Mouse (Mus musculus): ENCODE measurements around the gene Nfatc2. TPM values are rescaled to one million over a fixed set of nuclear protein-coding genes. Genes with fewer than 3 reads are reported as not detected.

The Nfatc2 gene
- polyA plus RNA-seq, 1 experiment from 2014 or later = 2.0 TPM

- no peaks in the 10 kb centered on the region for H3K36me3 ChIP-seq
- no peak overlapping the region for H3K4me3 ChIP-seq
- no peak for DNase-seq (ENCODE audit: low spot score)
- H3K4me1 ChIP-seq = peaks cover 4% of the 10 kb centered on the region; the same call in 1 of the 2 replicates
- peaks cover 78% of the 10 kb centered on the region for H3K27me3 ChIP-seq (ENCODE audit: insufficient read depth, poor library complexity, severe bottlenecking)
- WGBS = 81% methylated on average over 4 of the region's 4 CpGs
- H3K9me3 ChIP-seq = peaks cover 6% of the 10 kb centered on the region
- H3K27ac ChIP-seq = no peak overlapping the region
Measured at GRCm38 (mm10) chr2:168625091-168625490, 23.6 kb upstream of the Nfatc2 start.

GRCm38 (mm10) chr2:168621111-168621802 is 19.8 kb upstream of the Nfatc2 start:
- Histone ChIP-seq H3K27ac (no peak overlapping the region; the same call in 1 of the 2 replicates), H3K27me3 (ENCODE audit: insufficient read depth, poor library complexity, severe bottlenecking) (peaks cover 78% of the 10 kb centered on the region), H3K4me1 (peaks cover 10% of the 10 kb centered on the region; the same call in 1 of the 2 replicates), H3K4me3 (no peak overlapping the region), H3K36me3 (no peaks in the 10 kb centered on the region), H3K9me3 (peaks cover 6% of the 10 kb centered on the region)
- no peak for DNase-seq (ENCODE audit: low spot score)
- WGBS = 72% methylated on average over 11 of the region's 11 CpGs

- H3K4me1 ChIP-seq = peaks cover 20% of the 10 kb centered on the region; the same call in 1 of the 2 replicates
- no peak overlapping the region for H3K4me3 ChIP-seq
- no peaks in the 10 kb centered on the region for H3K36me3 ChIP-seq
- H3K9me3 ChIP-seq = no peaks in the 10 kb centered on the region
- H3K27ac ChIP-seq = no peak overlapping the region
- peaks cover 60% of the 10 kb centered on the region for H3K27me3 ChIP-seq (ENCODE audit: insufficient read depth, poor library complexity, severe bottlenecking)
- 79% methylated on average over 15 of the region's 15 CpGs for WGBS
- no peak for DNase-seq (ENCODE audit: low spot score)
Measured at GRCm38 (mm10) chr2:168618205-168618717, 16.8 kb upstream of the Nfatc2 start.

GRCm38 (mm10) chr2:168615160-168615559 is 13.7 kb upstream of the Nfatc2 start:
- peaks cover 34% of the 10 kb centered on the region for H3K27me3 ChIP-seq (ENCODE audit: insufficient read depth, poor library complexity, severe bottlenecking)
- DNase-seq (ENCODE audit: low spot score) = no peak
- H3K4me3 ChIP-seq = no peak overlapping the region
- H3K9me3 ChIP-seq = no peaks in the 10 kb centered on the region
- 82% methylated on average over 3 of the region's 3 CpGs for WGBS
- peak overlapping the region; percentile 56; the same call in 1 of the 2 replicates for H3K27ac ChIP-seq
- H3K4me1 ChIP-seq = peaks cover 27% of the 10 kb centered on the region; the same call in 1 of the 2 replicates
- no peaks in the 10 kb centered on the region for H3K36me3 ChIP-seq

GRCm38 (mm10) chr2:168614170-168614872 is 12.9 kb upstream of the Nfatc2 start:
- peaks cover 27% of the 10 kb centered on the region for H3K27me3 ChIP-seq (ENCODE audit: insufficient read depth, poor library complexity, severe bottlenecking)
- H3K4me1 ChIP-seq = peaks cover 32% of the 10 kb centered on the region
- no peak for DNase-seq (ENCODE audit: low spot score)
- no peaks in the 10 kb centered on the region for H3K36me3 ChIP-seq
- H3K27ac ChIP-seq = no peak overlapping the region
- H3K4me3 ChIP-seq = no peak overlapping the region
- 70% methylated on average over 18 of the region's 18 CpGs for WGBS
- no peaks in the 10 kb centered on the region for H3K9me3 ChIP-seq

GRCm38 (mm10) chr2:168613092-168613880 is 11.8 kb upstream of the Nfatc2 start:
- no peak overlapping the region for H3K27ac ChIP-seq
- no peak for DNase-seq (ENCODE audit: low spot score)

GRCm38 (mm10) chr2:168610941-168611340 is 9.5 kb upstream of the Nfatc2 start:
- H3K4me1 ChIP-seq = peaks cover 57% of the 10 kb centered on the region
- no peaks in the 10 kb centered on the region for H3K36me3 ChIP-seq
- H3K27me3 ChIP-seq (ENCODE audit: insufficient read depth, poor library complexity, severe bottlenecking) = no peaks in the 10 kb centered on the region; the same call in 1 of the 2 replicates
- WGBS = 58% methylated on average over 3 of the region's 3 CpGs
- H3K27ac ChIP-seq = peak overlapping the region; percentile 57; the same call in 1 of the 2 replicates
- H3K9me3 ChIP-seq = no peaks in the 10 kb centered on the region
- DNase-seq (ENCODE audit: low spot score) = no peak
- no peak overlapping the region for H3K4me3 ChIP-seq

More at GRCm38 (mm10) chr2:168613092-168613880, 11.8 kb upstream of the Nfatc2 start:
- H3K4me1 ChIP-seq = peaks cover 39% of the 10 kb centered on the region
- no peaks in the 10 kb centered on the region for H3K36me3 ChIP-seq
- peaks cover 20% of the 10 kb centered on the region for H3K27me3 ChIP-seq (ENCODE audit: insufficient read depth, poor library complexity, severe bottlenecking)
- 62% methylated on average over 13 of the region's 13 CpGs for WGBS
- H3K4me3 ChIP-seq = no peak overlapping the region
- no peaks in the 10 kb centered on the region for H3K9me3 ChIP-seq

GRCm38 (mm10) chr2:168609653-168610248 is 8.3 kb upstream of the Nfatc2 start:
- WGBS = 81% methylated on average over 6 of the region's 6 CpGs

GRCm38 (mm10) chr2:168608125-168608564 is 6.7 kb upstream of the Nfatc2 start:
- 29% methylated on average over 9 of the region's 9 CpGs for WGBS
- H3K27ac ChIP-seq = peak overlapping the region; percentile 68
- H3K9me3 ChIP-seq = no peaks in the 10 kb centered on the region
- DNase-seq (ENCODE audit: low spot score) = no peak
- no peaks in the 10 kb centered on the region for H3K36me3 ChIP-seq
- H3K27me3 ChIP-seq (ENCODE audit: insufficient read depth, poor library complexity, severe bottlenecking) = peaks cover 14% of the 10 kb centered on the region
- peaks cover 64% of the 10 kb centered on the region for H3K4me1 ChIP-seq
- no peak overlapping the region for H3K4me3 ChIP-seq

More at GRCm38 (mm10) chr2:168609653-168610248, 8.3 kb upstream of the Nfatc2 start:
- Histone ChIP-seq H3K9me3 (no peaks in the 10 kb centered on the region), H3K4me3 (no peak overlapping the region), H3K27ac (0 out of 2 replicates have a peak overlapping the region, but pooled peaks have one; percentile 17), H3K36me3 (no peaks in the 10 kb centered on the region), H3K27me3 (ENCODE audit: insufficient read depth, poor library complexity, severe bottlenecking) (peaks cover 4% of the 10 kb centered on the region; the same call in 1 of the 2 replicates), H3K4me1 (peaks cover 60% of the 10 kb centered on the region)
- DNase-seq (ENCODE audit: low spot score) = no peak

- 27% methylated on average over 16 of the region's 16 CpGs for WGBS
- H3K4me3 ChIP-seq = no peak overlapping the region
- no peak for DNase-seq (ENCODE audit: low spot score)
- H3K4me1 ChIP-seq = peaks cover 76% of the 10 kb centered on the region
- no peaks in the 10 kb centered on the region for H3K9me3 ChIP-seq
- H3K27me3 ChIP-seq (ENCODE audit: insufficient read depth, poor library complexity, severe bottlenecking) = peaks cover 49% of the 10 kb centered on the region
- peak overlapping the region; percentile 76 for H3K27ac ChIP-seq
- H3K36me3 ChIP-seq = no peaks in the 10 kb centered on the region
Measured at GRCm38 (mm10) chr2:168604655-168605070, 3.2 kb upstream of the Nfatc2 start.

- 25% methylated on average over 12 of the region's 12 CpGs for WGBS
- Histone ChIP-seq H3K4me3 (no peak overlapping the region), H3K36me3 (no peaks in the 10 kb centered on the region), H3K4me1 (peaks cover 63% of the 10 kb centered on the region), H3K27me3 (ENCODE audit: insufficient read depth, poor library complexity, severe bottlenecking) (peaks cover 71% of the 10 kb centered on the region), H3K27ac (no peak overlapping the region), H3K9me3 (no peaks in the 10 kb centered on the region)
- DNase-seq (ENCODE audit: low spot score) = no peak
Measured at GRCm38 (mm10) chr2:168602387-168602741, 907 bp upstream of the Nfatc2 start.

Data from heart, embryonic 10.5 days (tissue).